In the genomic region with DNA sequence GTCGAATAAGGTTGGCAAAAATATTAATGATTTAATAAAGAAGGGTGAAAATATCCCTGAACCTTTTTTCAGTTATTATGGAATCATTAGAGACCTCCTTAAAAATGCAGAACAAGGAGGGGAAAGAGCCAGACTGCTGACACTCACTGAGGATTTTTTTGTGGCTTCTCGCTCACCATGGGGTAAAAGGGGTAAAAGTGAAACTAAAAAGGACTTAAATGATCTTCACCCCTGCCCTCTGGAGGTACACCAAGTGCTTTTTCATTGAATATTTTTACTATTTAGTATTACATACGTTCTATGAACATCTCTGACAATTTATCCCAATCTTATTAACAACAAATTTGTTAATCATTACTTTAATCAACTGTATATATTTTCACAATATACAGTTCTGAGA, we compare ENCODE assay signal across 30 mouse cellular contexts. TPM values are rescaled to one million over a fixed set of nuclear protein-coding genes. Genes with fewer than 3 reads are reported as not detected.
"Had no signal": no experiment of that assay in that cellular context is flagged by ENCODE, and none has a peak within 500 bp of the region (broad histone marks: within the 10 kb centered on the region; RNA-seq: fewer than 3 reads in every experiment).

No protein-coding gene starts in this region.

- ATAC-seq: hindbrain, embryonic 16.5 days; inflammation-experienced regulatory T-cells, adult 6 months; intestine, embryonic 15.5 days; intestine, postnatal 0 days had no signal

- H3K4me3 ChIP-seq: heart, embryonic 10.5 days; heart, embryonic 12.5 days; hindbrain, embryonic 10.5 days; hindbrain, embryonic 12.5 days; intestine, embryonic 15.5 days; layer of hippocampus, adult 2 months; left cerebral cortex, adult 2 months; limb, embryonic 10.5 days; limb, embryonic 12.5 days; liver, embryonic 13.5 days had no signal

- H3K36me3 ChIP-seq: heart, embryonic 10.5 days; heart, embryonic 12.5 days; hindbrain, embryonic 10.5 days; hindbrain, embryonic 12.5 days; intestine, embryonic 15.5 days; limb, embryonic 10.5 days; limb, embryonic 12.5 days; liver, embryonic 13.5 days had no signal

- H3K27me3 ChIP-seq: heart, embryonic 12.5 days; hindbrain, embryonic 12.5 days; intestine, embryonic 15.5 days; limb, embryonic 12.5 days; liver, embryonic 13.5 days had no signal

- DNase-seq: gastrocnemius, postnatal 25 days; heart, adult 18-20 months; heart, postnatal 10 days; heart, postnatal 4 days; kidney, adult 18-20 months; kidney, adult 8-10 months; kidney, postnatal 10 days; kidney, postnatal 25 days; kidney, postnatal 4 days; liver; liver, embryonic 13.5 days had no signal

- H3K4me2 ChIP-seq: heart, embryonic 12.5 days; hindbrain, embryonic 12.5 days; hindbrain, embryonic 14.5 days; intestine, embryonic 15.5 days; limb, embryonic 12.5 days; liver, embryonic 11.5 days; liver, embryonic 13.5 days had no signal

RNA-seq across cellular contexts. Expression of gene Gm17521, which starts 58.0 kb away (rescaled TPM):
- polyA plus RNA-seq: heart, embryonic 10.5 days; heart, embryonic 12.5 days; heart, embryonic 14.5 days; heart, embryonic 16.5 days; hindbrain, embryonic 10.5 days; hindbrain, embryonic 12.5 days; hindbrain, embryonic 14.5 days; hindbrain, embryonic 16.5 days; inflammation-experienced regulatory T-cells, adult 6 months; intestine, embryonic 15.5 days; intestine, postnatal 0 days; kidney, embryonic 14.5 days; kidney, embryonic 16.5 days; limb, embryonic 10.5 days; limb, embryonic 12.5 days; limb, embryonic 14.5 days; liver, embryonic 11.5 days; liver, embryonic 13.5 days had no signal
